Mouse (Mus musculus) forebrain, embryonic 16.5 days (tissue): ENCODE results near the gene Tmem183a. TPM values are rescaled to one million over a fixed set of nuclear protein-coding genes. Genes with fewer than 3 reads are reported as not detected.

ENCODE experiments used
- ATAC-seq: fragments of 200-750 bp; cut with Nextera tagmentation; 2 replicates; pipeline ENCODE4 v1.8.0; 2017; ENCODE audit warnings: mild to moderate bottlenecking, moderate library complexity
- H3K27ac ChIP-seq: fragments of 300-500 bp; sonication (generic); 2 replicates; pipeline ENCODE4 v1.5.1; 2014; ENCODE audit warnings: low read length, control low read depth
- H3K27me3 ChIP-seq: fragments of 300-500 bp; sonication (generic); replicated peaks from 2 replicates; pipeline ENCODE4 v1.6.1; 2014; ENCODE audit warnings: low read length; ENCODE audit not compliant: control insufficient read depth, insufficient read depth
- H3K36me3 ChIP-seq: fragments of 300-500 bp; sonication (generic); 2 replicates; pipeline ENCODE4 v1.6.1; 2014; ENCODE audit not compliant: control insufficient read depth, insufficient read depth
- H3K4me1 ChIP-seq: fragments of 300-500 bp; sonication (generic); replicated peaks from 2 replicates; pipeline ENCODE4 v1.6.1; 2014; ENCODE audit warnings: low read length; ENCODE audit not compliant: control insufficient read depth, insufficient read depth
- H3K4me2 ChIP-seq: fragments of 300-500 bp; sonication (generic); 2 replicates; pipeline ENCODE4 v1.6.1; 2014; ENCODE audit warnings: mild to moderate bottlenecking, low read length, control low read depth
- H3K4me3 ChIP-seq: fragments of 300-500 bp; sonication (generic); replicated peaks from 2 replicates; pipeline ENCODE4 v1.5.1; 2014; ENCODE audit warnings: mild to moderate bottlenecking, low read length, control low read depth
- H3K9ac ChIP-seq: fragments of 300-500 bp; sonication (generic); replicated peaks from 2 replicates; pipeline ENCODE4 v1.6.1; 2014; ENCODE audit warnings: low read depth, low read length, control low read depth
- H3K9me3 ChIP-seq: fragments of 300-500 bp; sonication (generic); 2 replicates; pipeline ENCODE4 v1.6.1; 2016; ENCODE audit warnings: low read length; ENCODE audit not compliant: control insufficient read depth
- WGBS: fragments of 180-500 bp; shearing (Covaris S2); extraction: QIAGEN DNeasy Blood & Tissue Kit; methylation state at CpG from one replicate; pipeline ENCODE4 v1.1.7; 2014; 5-methylcytosine and 5-hydroxymethylcytosine counted together
- polyA plus RNA-seq: library from polyadenylated mRNA; unstranded; fragments of >200 nt; fragmentation: Nextera tagmentation; extraction: Ambion mirVana; gene quantifications from 2 replicates; pipeline ENCODE4 v1.2.1, GENCODE M21; 2015

Gene Tmem183a
- polyA plus RNA-seq, 1 experiment from 2014 or later: 151 TPM

- Histone ChIP-seq H3K9ac (no peak overlapping the region), H3K27ac (no peak overlapping the region), H3K9me3 (no peaks in the 10 kb centered on the region), H3K36me3 (no peaks in the 10 kb centered on the region), H3K4me3 (no peak overlapping the region), H3K4me2 (no peak overlapping the region), H3K4me1 (0 out of 2 replicates have a peak, but pooled peaks cover 2% of the 10 kb centered on the region), H3K27me3 (no peaks in the 10 kb centered on the region)
- 91% methylated on average over 3 of the region's 3 CpGs for WGBS
- no peak for ATAC-seq
These were observed 51.0 kb downstream of the Tmem183a start for GRCm38 (mm10) chr1:134310729-134311128.

GRCm38 (mm10) chr1:134310291-134310690 is 51.5 kb downstream of the Tmem183a start:
- no peak overlapping the region for H3K9ac ChIP-seq

GRCm38 (mm10) chr1:134307409-134307808 is 54.4 kb downstream of the Tmem183a start:
- no peak for ATAC-seq
- Histone ChIP-seq H3K4me2 (no peak overlapping the region), H3K4me1 (peaks cover 10% of the 10 kb centered on the region; the same call in 1 of the 2 replicates), H3K9ac (no peak overlapping the region), H3K27ac (no peak overlapping the region), H3K27me3 (no peaks in the 10 kb centered on the region), H3K36me3 (no peaks in the 10 kb centered on the region; the same call in 1 of the 2 replicates), H3K9me3 (no peaks in the 10 kb centered on the region), H3K4me3 (no peak overlapping the region)
- 44% methylated on average over 10 of the region's 10 CpGs for WGBS

More at GRCm38 (mm10) chr1:134310291-134310690, 51.5 kb downstream of the Tmem183a start:
- Histone ChIP-seq H3K4me2 (no peak overlapping the region), H3K27ac (no peak overlapping the region), H3K36me3 (no peaks in the 10 kb centered on the region), H3K4me1 (0 out of 2 replicates have a peak, but pooled peaks cover 2% of the 10 kb centered on the region), H3K9me3 (no peaks in the 10 kb centered on the region), H3K4me3 (no peak overlapping the region), H3K27me3 (no peaks in the 10 kb centered on the region)
- no peak for ATAC-seq
- 82% methylated on average over 2 of the region's 2 CpGs for WGBS

- H3K4me3 ChIP-seq: no peak overlapping the region
- no peak overlapping the region for H3K4me2 ChIP-seq
- H3K9ac ChIP-seq: no peak overlapping the region
- peaks cover 12% of the 10 kb centered on the region; the same call in 1 of the 2 replicates for H3K4me1 ChIP-seq
- H3K27ac ChIP-seq: no peak overlapping the region
- ATAC-seq: no peak
- WGBS: 97% methylated on average over 9 of the region's 9 CpGs
- no peaks in the 10 kb centered on the region for H3K9me3 ChIP-seq
- H3K27me3 ChIP-seq: peaks cover 5% of the 10 kb centered on the region
- no peaks in the 10 kb centered on the region; the same call in 1 of the 2 replicates for H3K36me3 ChIP-seq
These were observed 56.8 kb downstream of the Tmem183a start for GRCm38 (mm10) chr1:134304940-134305339.

- H3K9ac ChIP-seq: no peak overlapping the region
These were observed 59.1 kb downstream of the Tmem183a start for GRCm38 (mm10) chr1:134302568-134303238.

GRCm38 (mm10) chr1:134298636-134299411 is 63.0 kb downstream of the Tmem183a start:
- peaks cover 21% of the 10 kb centered on the region for H3K4me1 ChIP-seq
- 5% methylated on average over 42 of the region's 59 CpGs for WGBS
- peak overlapping the region; percentile 93 for H3K4me2 ChIP-seq
- H3K9ac ChIP-seq: peak overlapping the region; percentile 70
- peak overlapping the region; percentile 53 for H3K4me3 ChIP-seq
- peaks cover 7% of the 10 kb centered on the region for H3K27me3 ChIP-seq
- H3K36me3 ChIP-seq: no peaks in the 10 kb centered on the region
- H3K9me3 ChIP-seq: no peaks in the 10 kb centered on the region
- ATAC-seq: peak; percentile 69
- H3K27ac ChIP-seq: no peak overlapping the region

More at GRCm38 (mm10) chr1:134302568-134303238, 59.1 kb downstream of the Tmem183a start:
- Histone ChIP-seq H3K4me1 (peaks cover 23% of the 10 kb centered on the region), H3K36me3 (no peaks in the 10 kb centered on the region; the same call in 1 of the 2 replicates), H3K27ac (0 out of 2 replicates have a peak overlapping the region, but pooled peaks have one; percentile 31), H3K4me2 (no peak overlapping the region), H3K27me3 (peaks cover 7% of the 10 kb centered on the region), H3K9me3 (no peaks in the 10 kb centered on the region), H3K4me3 (no peak overlapping the region)
- no peak for ATAC-seq
- 26% methylated on average over 8 of the region's 8 CpGs for WGBS

GRCm38 (mm10) chr1:134297265-134297664 is 64.5 kb downstream of the Tmem183a start:
- H3K36me3 ChIP-seq: no peaks in the 10 kb centered on the region
- no peaks in the 10 kb centered on the region for H3K9me3 ChIP-seq
- no peak for ATAC-seq
- no peak overlapping the region for H3K4me2 ChIP-seq
- H3K4me3 ChIP-seq: no peak overlapping the region
- 67% methylated on average over 8 of the region's 8 CpGs for WGBS
- no peak overlapping the region for H3K9ac ChIP-seq
- peaks cover 7% of the 10 kb centered on the region for H3K27me3 ChIP-seq
- no peak overlapping the region for H3K27ac ChIP-seq
- peaks cover 11% of the 10 kb centered on the region for H3K4me1 ChIP-seq
